Mouse (Mus musculus) liver, postnatal 0 days (tissue): ENCODE data around the gene Bri3.

Experiments used
- CTCF ChIP-seq: sonication (generic); IDR thresholded peaks from 2 replicates; pipeline ENCODE4 v1.5.1; 2016; ENCODE audit warnings: antibody characterized with exemption, low read depth
- EP300 ChIP-seq: IDR thresholded peaks from 2 replicates; pipeline ENCODE4 v1.6.1; 2016; ENCODE audit warnings: antibody characterized with exemption, low read depth, mild to moderate bottlenecking

- TF ChIP-seq CTCF (no peak), EP300 (no peak)
Observed at GRCm38 (mm10) chr5:144406256-144406655, 162.0 kb downstream of the Bri3 start.
